Mouse (Mus musculus): ENCODE measurements around the gene Igf2bp1.

GRCm38 (mm10) chr11:95953313-95953712 is 52.4 kb downstream of the Igf2bp1 start:
- TF ChIP-seq POLR2A (IDR thresholded peaks at IDR 0.05; ENCODE audit: extremely low read depth, insufficient read depth, low read length), result no peak
- no peak for TF ChIP-seq CTCF (IDR thresholded peaks at IDR 0.05; ENCODE audit: low read depth, low read length)

All from liver, adult 2 months (tissue).